Mouse (Mus musculus): ENCODE data around the gene Stxbp1. TPM values are rescaled to one million over a fixed set of nuclear protein-coding genes. Genes with fewer than 3 reads are reported as not detected.

Gene Stxbp1
- polyA plus RNA-seq, 1 experiment from 2014 or later: 9.3 TPM

DNA sequence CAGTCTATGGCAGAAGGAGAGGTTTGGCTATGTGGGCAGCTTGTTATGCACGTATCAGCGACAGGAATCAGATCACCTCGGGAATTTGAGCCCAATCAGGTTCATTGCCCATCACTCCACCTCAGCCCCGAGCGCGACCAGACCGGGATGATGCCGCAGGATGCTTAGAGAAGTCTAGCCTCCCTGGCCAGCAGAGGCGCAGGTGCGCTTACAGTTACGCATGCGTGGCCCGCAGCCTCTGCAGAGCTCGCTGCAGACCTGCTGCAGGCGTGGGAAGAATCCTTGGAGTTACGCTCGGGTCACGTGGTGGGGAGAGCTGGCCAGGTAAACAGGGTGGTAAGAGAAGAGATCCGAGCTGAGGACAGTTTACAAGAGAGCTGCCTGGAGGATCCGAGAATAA, 5.1 kb upstream of the Stxbp1 start:
- 1% methylated on average over 20 of the region's 20 CpGs for WGBS
- TF ChIP-seq EP300 (optimal IDR thresholded peaks at IDR 0.05): no peak
- peak; percentile 68 for TF ChIP-seq CTCF (IDR thresholded peaks at IDR 0.05; ENCODE audit: low read depth)
- Histone ChIP-seq H3K9ac (ENCODE audit: low read length) (no peak overlapping the region), H3K4me1 (replicated peaks; ENCODE audit: control insufficient read depth, insufficient read depth) (no peaks in the 10 kb centered on the region), H3K4me3 (ENCODE audit: low read depth, low read length) (no peak overlapping the region), H3K4me2 (replicated peaks; ENCODE audit: low read depth) (no peak overlapping the region; the same call in 1 of the 2 replicates), H3K9me3 (ENCODE audit: control insufficient read depth, low read length) (no peaks in the 10 kb centered on the region), H3K27ac (replicated peaks) (no peak overlapping the region), H3K27me3 (ENCODE audit: control insufficient read depth, insufficient read depth, low read length) (no peaks in the 10 kb centered on the region), H3K36me3 (ENCODE audit: control insufficient read depth, insufficient read depth, low read length) (no peaks in the 10 kb centered on the region)
- DNase-seq (ENCODE audit: low spot score) (peak; percentile 85), ATAC-seq (ENCODE audit: low FRiP score, low TSS enrichment) (peak; percentile 77)

DNA sequence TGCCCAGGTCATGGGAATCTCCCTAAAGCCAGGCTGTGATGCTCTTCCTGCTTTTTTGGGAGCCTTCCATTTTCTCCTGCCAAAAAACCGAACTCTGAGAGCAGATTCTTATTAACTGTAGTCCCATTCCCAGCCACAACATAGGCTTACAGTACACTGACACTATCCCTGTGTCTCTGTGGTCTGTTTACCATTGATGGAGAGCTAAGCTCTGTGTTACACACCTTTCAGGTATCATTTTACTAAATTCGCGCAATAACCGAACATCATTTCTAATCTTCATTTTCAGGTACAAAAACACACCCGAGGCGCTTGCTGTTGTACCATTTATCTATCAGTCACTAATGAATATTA, 400 bp upstream of the Stxbp1 start:
- H3K4me2 ChIP-seq (replicated peaks; ENCODE audit: low read depth): peak overlapping the region; percentile 88
- no peaks in the 10 kb centered on the region for H3K27me3 ChIP-seq (ENCODE audit: control insufficient read depth, insufficient read depth, low read length)
- peak overlapping the region; percentile 73; the same call in 1 of the 2 replicates for H3K4me3 ChIP-seq (ENCODE audit: low read depth, low read length)
- no peak overlapping the region for H3K9ac ChIP-seq (ENCODE audit: low read length)
- H3K36me3 ChIP-seq (ENCODE audit: control insufficient read depth, insufficient read depth, low read length): no peaks in the 10 kb centered on the region
- WGBS: 39% methylated on average over 6 of the region's 6 CpGs
- no peak for ATAC-seq (ENCODE audit: low FRiP score, low TSS enrichment)
- no peak for TF ChIP-seq CTCF (IDR thresholded peaks at IDR 0.05; ENCODE audit: low read depth)
- TF ChIP-seq EP300 (optimal IDR thresholded peaks at IDR 0.05): no peak
- H3K9me3 ChIP-seq (ENCODE audit: control insufficient read depth, low read length): no peaks in the 10 kb centered on the region
- DNase-seq (ENCODE audit: low spot score): no peak
- no peaks in the 10 kb centered on the region for H3K4me1 ChIP-seq (replicated peaks; ENCODE audit: control insufficient read depth, insufficient read depth)
- peak overlapping the region; percentile 80; the same call in 1 of the 2 replicates for H3K27ac ChIP-seq (replicated peaks)

DNA sequence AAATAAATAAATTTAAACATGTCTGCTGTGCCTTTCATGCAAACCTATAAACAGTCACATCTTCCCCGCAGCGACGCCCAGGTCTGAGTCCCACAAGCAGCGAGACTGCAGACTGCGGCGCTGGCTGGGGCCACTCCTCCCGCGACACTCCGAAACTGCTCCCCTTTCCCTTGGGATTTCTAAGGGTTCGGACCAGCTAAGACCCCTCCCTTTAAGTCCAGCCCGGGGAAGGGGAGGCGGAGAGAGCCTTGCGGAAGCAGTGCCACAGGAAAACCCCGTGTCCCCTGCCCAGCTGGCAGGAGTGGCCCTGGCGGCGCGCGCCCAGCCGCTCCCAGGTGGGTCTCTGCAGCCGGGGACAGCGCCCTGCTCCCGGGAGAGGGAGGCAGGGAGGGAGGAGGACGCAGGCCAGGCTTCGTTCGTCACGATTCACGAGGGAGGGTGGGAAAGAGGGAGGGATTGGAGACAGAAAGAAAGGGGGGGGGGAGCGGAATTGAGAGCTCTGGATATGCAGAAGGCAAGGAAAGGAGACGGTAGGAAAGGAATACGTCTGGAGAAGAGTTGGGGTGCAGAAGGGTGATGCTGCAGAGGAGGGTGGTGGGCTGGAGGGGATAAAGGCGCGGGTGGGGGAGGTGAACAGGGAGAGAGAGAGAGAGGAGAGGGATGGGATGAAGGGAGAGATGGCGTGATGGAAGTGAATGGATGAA, 792 bp downstream of the Stxbp1 start:
- peak overlapping the region; percentile 73 for H3K9ac ChIP-seq (ENCODE audit: low read length)
- WGBS: 2% methylated on average over 32 of the region's 33 CpGs
- no peaks in the 10 kb centered on the region for H3K36me3 ChIP-seq (ENCODE audit: control insufficient read depth, insufficient read depth, low read length)
- peak overlapping the region; percentile 88 for H3K4me2 ChIP-seq (replicated peaks; ENCODE audit: low read depth)
- H3K9me3 ChIP-seq (ENCODE audit: control insufficient read depth, low read length): no peaks in the 10 kb centered on the region
- TF ChIP-seq CTCF (IDR thresholded peaks at IDR 0.05; ENCODE audit: low read depth) (0 out of 2 replicates have a peak, but pooled peaks have one; percentile 16), EP300 (optimal IDR thresholded peaks at IDR 0.05) (no peak)
- DNase-seq (ENCODE audit: low spot score) (peak; percentile 67), ATAC-seq (ENCODE audit: low FRiP score, low TSS enrichment) (peak; percentile 67)
- H3K27ac ChIP-seq (replicated peaks): peak overlapping the region; percentile 80
- no peaks in the 10 kb centered on the region for H3K27me3 ChIP-seq (ENCODE audit: control insufficient read depth, insufficient read depth, low read length)
- peak overlapping the region; percentile 73 for H3K4me3 ChIP-seq (ENCODE audit: low read depth, low read length)
- H3K4me1 ChIP-seq (replicated peaks; ENCODE audit: control insufficient read depth, insufficient read depth): no peaks in the 10 kb centered on the region

DNA sequence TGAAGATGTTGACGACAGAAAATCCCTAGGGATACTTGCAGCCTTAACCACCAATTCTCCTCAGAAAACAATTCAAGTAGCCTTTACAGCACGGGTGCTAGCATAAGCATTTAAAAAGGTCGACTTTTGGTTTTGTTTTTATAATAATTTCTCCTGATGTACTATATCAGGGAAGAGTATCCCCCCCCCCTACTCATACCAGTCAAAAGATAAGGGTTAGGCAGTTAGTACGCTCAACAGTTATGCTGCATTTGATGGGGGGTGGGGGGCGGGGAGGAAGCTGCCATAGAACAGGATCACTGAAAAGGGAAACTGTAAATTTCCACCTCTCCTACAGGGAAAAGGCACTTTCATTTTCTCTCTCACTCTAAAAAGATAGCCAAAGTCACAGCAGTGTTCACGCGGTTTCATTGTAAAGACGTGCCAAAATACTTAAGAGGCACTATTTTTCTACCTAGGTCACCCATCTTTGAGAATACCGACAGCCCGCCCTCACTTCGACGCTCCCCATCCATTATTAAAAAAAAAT, 1.4 kb downstream of the Stxbp1 start:
- DNase-seq (ENCODE audit: low spot score) (no peak), ATAC-seq (ENCODE audit: low FRiP score, low TSS enrichment) (no peak)
- H3K27ac ChIP-seq (replicated peaks): peak overlapping the region; percentile 80
- no peaks in the 10 kb centered on the region for H3K36me3 ChIP-seq (ENCODE audit: control insufficient read depth, insufficient read depth, low read length)
- peak overlapping the region; percentile 73 for H3K4me3 ChIP-seq (ENCODE audit: low read depth, low read length)
- H3K9me3 ChIP-seq (ENCODE audit: control insufficient read depth, low read length): no peaks in the 10 kb centered on the region
- peak overlapping the region; percentile 88 for H3K4me2 ChIP-seq (replicated peaks; ENCODE audit: low read depth)
- TF ChIP-seq CTCF (IDR thresholded peaks at IDR 0.05; ENCODE audit: low read depth) (no peak), EP300 (optimal IDR thresholded peaks at IDR 0.05) (no peak)
- H3K9ac ChIP-seq (ENCODE audit: low read length): peak overlapping the region; percentile 73
- H3K4me1 ChIP-seq (replicated peaks; ENCODE audit: control insufficient read depth, insufficient read depth): no peaks in the 10 kb centered on the region
- WGBS: 4% methylated on average over 12 of the region's 12 CpGs
- no peaks in the 10 kb centered on the region for H3K27me3 ChIP-seq (ENCODE audit: control insufficient read depth, insufficient read depth, low read length)

DNA sequence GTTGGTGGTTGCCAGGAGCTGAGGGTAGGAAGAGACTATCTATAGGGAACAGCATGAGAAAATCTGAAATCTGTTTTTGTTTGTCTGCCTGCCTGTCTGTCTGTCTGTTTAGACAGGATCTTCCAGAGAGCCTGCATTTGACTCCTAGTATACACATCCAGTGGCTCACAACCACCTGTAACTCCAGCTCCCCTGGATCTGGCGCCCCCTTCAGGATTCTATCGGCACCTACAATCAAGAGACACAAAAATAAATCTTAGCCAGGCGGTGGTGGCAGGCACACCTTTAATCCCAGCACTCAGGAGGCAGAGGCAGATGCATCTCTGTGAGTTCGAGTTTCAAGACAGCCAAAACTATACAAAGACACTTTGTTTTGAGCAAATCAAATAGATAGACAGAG, 4.5 kb downstream of the Stxbp1 start:
- Histone ChIP-seq H3K9ac (ENCODE audit: low read length) (no peak overlapping the region), H3K4me3 (ENCODE audit: low read depth, low read length) (no peak overlapping the region), H3K27me3 (ENCODE audit: control insufficient read depth, insufficient read depth, low read length) (no peaks in the 10 kb centered on the region), H3K36me3 (ENCODE audit: control insufficient read depth, insufficient read depth, low read length) (no peaks in the 10 kb centered on the region), H3K9me3 (ENCODE audit: control insufficient read depth, low read length) (no peaks in the 10 kb centered on the region), H3K4me2 (replicated peaks; ENCODE audit: low read depth) (no peak overlapping the region), H3K4me1 (replicated peaks; ENCODE audit: control insufficient read depth, insufficient read depth) (no peaks in the 10 kb centered on the region), H3K27ac (replicated peaks) (no peak overlapping the region)
- no peak for DNase-seq (ENCODE audit: low spot score)
- TF ChIP-seq EP300 (optimal IDR thresholded peaks at IDR 0.05) (no peak), CTCF (IDR thresholded peaks at IDR 0.05; ENCODE audit: low read depth) (peak; percentile 61)
- no peak for ATAC-seq (ENCODE audit: low FRiP score, low TSS enrichment)
- WGBS: 39% methylated on average over 4 of the region's 4 CpGs

DNA sequence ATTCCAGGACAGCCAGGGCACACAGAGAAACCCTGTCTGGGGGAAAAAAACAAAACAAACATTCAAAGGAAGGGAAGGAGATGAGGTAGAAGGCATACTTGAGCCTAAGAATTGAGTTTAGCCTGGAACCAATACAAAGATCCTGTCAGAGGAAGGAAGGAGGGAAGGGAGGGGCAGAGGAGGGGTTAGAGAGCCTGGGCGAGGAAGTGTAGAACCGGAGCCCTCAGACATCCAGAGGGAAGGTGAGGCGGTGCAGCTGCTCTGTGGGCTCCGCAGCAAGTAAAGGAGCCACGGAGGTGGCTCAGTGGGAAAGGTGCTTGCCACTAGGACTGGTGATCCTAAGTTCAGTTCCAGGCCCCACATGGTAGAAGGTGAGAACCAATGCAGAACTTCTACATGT, 5.9 kb downstream of the Stxbp1 start:
- Histone ChIP-seq H3K27me3 (ENCODE audit: control insufficient read depth, insufficient read depth, low read length) (no peaks in the 10 kb centered on the region), H3K9me3 (ENCODE audit: control insufficient read depth, low read length) (no peaks in the 10 kb centered on the region), H3K4me2 (replicated peaks; ENCODE audit: low read depth) (no peak overlapping the region), H3K27ac (replicated peaks) (no peak overlapping the region), H3K36me3 (ENCODE audit: control insufficient read depth, insufficient read depth, low read length) (no peaks in the 10 kb centered on the region), H3K4me1 (replicated peaks; ENCODE audit: control insufficient read depth, insufficient read depth) (no peaks in the 10 kb centered on the region), H3K9ac (ENCODE audit: low read length) (no peak overlapping the region), H3K4me3 (ENCODE audit: low read depth, low read length) (no peak overlapping the region)
- WGBS: 32% methylated on average over 5 of the region's 5 CpGs
- DNase-seq (ENCODE audit: low spot score): no peak
- ATAC-seq (ENCODE audit: low FRiP score, low TSS enrichment): no peak
- TF ChIP-seq EP300 (optimal IDR thresholded peaks at IDR 0.05) (no peak), CTCF (IDR thresholded peaks at IDR 0.05; ENCODE audit: low read depth) (no peak)
